Mouse (Mus musculus): ENCODE results near the gene Ctsw.
A peak's percentile ranks its signal among the peaks of the same experiment; 100 is the strongest.

The Ctsw gene

DNA sequence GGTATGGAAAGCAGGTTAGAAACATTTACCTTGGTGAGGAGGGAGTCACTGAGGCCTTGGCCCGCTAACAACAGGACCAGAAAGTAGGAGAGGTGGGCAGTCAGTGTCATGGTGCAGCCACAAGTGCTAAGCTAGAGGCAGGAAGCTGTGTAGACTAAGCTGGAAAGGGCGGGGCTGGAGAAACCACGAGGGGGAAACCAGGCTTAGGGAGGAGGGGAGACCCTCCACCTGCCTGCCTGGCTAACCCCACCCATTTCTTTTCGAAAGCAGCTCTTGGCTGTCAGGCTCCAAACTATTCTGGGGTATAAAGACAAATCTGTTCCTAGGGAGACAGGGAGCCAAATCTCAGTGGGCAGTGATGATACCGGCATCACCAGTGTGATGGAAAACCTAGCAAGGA is at the start of gene Ctsw:
Gene Ctsw (minus strand): TSS at position 134 of the 400 bp plus-strand sequence.
- DNase-seq = no peak

DNA sequence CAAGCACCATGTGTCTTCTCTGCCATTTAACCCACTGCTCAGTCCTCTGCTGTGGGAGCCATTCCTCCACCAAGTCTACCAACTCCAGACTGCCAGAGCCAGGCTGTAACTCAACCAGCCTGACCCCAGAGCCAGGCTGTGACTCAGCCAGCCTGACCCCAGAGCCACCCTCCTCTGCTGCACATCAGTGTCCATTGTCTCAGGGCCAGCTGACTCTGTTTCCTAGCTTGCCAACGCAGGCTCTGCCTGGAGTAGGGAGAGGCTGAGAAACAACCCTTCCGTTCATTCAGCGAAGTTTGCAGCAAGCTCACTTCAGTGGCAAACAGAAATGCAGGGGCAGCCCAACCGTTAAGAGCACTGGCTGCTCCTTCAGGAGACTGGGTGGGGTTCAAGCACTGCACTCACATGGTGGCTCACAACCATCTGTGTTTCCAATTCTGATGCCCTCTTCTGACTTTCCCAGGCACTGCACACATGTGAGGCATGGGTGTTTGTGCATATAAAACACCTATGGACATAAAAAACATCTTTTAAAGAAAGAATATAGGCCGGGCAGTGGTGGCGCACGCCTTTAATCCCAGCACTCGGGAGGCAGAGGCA is 48.7 kb upstream of the Ctsw start:
- no peak for DNase-seq

DNA sequence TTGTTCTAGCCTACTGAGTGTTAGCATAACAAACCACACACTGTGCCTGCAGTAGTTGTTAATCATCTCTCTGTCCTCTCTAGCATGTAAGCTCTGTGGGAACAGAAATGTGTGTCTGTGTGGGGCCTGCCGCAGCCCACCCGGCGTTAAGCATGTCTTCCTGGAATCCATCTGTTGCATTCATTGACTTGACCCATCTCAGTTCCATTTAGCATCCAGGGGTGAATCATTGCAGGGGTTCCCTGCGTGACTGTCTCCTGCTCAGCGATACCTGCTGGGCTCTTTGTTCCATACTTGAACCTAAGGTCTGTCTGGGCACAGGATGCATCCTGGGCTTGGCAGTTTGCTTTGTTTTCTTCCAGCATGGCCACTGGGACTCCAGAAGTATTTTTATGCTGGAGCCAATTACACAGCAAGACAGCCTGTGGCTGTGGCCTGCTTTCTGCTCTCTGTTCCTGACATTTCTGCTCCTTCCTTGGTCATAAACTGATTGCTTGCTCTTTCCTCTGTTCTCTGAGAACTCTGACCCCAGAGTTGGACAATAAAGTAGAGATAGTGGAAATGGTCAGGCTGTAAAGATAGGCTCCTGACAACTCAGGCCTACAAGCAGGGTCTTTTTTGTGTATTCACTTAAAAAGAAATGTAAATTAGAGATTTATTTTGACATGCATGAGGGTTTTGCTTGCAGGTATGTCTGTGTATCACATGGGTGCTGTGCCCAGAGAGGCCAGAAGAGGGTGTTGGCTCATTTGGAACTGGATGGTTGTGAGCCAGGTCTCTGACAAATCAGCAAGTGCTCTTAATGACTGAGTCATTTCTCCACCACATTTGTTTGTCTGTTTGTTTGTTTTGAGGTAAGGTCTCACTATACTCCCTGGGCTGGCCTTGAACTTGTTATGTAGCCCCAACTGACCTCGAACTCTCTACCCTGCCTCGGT is 47.8 kb upstream of the Ctsw start:
- DNase-seq = no peak

DNA sequence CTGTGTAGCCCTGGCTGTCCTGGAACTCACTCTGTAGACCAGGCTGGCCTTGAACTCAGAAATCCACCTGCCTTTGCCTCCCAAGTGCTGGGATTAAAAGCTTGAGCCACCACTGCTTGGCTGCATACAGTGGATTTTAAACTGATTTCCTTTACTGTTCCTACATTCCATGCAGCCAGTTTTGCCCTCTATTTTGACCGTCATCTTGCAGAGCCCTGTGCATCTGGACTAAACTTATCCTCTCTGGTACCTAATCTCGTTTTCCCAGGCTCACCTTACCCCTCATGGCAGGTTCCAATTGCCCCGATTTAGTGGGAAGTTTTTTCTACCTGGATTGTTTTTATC is 44.7 kb upstream of the Ctsw start:
- DNase-seq = no peak

DNA sequence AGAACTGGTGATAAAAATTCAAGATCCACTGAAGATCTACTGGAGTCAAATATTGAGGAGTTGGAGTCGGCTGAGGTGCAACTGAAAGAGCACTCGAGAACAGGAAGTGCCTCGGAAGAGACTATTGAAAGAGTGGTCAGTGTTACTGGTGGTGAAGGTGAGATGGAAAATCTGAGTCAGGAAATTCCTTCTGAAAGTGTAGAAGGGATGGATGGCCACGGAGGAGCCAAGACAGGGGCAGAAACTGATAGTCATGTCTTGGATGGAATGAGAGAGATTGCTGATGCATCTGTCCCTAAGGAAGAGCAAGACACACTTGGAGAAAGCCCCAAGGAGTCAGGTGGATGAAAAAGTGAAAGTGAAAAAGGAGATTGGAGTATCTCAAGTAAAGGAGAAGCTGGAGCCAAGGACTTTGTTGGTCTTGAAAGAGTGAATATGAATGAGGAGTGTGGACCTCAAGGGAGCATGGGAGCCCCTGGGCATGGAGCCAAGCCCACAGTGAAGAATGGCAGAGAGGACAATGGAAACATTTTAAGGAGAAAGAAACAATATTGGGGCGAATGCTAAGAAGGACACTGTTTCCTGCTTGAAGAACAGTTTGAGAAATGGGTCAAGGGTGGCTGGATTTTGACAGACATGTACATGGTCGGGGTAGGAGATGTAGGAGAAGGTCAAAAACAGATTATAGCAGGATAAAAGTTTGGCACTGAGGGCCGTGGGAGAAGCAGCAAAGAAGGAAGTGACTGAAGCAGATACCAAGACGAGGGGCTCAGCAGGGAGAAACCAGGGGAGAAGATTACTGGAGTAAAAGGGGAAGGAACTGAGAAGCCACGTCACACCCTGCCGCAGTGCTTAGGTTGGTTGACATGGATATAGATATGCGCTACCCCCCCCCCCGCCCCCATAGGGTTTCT is 44.0 kb upstream of the Ctsw start:
- DNase-seq = no peak

DNA sequence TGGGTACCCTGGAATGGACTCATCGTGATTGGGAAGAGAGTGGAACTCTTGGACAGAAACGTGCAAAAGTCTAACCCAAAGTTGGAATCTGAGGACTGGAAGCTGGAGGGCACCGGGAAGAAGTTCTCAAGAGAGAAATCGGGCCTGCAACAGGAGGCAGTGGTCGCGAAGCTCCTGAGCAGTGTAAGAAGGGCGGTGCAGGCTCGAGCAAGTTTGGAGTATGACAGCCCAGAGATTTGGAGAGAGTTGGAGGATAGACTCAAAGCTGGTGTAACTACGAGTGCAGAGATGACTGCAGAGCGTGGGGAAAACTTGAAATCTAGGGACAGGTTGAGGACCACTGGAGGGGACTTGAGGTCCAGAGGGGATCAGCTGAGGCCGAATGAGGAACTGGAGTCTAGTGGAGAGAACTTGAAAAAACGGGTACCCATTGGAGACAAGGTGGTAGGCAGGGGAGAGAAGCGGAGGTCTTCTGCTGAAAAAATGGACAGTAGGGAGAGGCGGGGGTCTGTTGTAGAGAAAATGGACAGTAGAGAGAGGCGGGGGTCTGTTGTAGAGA is 42.8 kb upstream of the Ctsw start:
- DNase-seq = no peak

DNA sequence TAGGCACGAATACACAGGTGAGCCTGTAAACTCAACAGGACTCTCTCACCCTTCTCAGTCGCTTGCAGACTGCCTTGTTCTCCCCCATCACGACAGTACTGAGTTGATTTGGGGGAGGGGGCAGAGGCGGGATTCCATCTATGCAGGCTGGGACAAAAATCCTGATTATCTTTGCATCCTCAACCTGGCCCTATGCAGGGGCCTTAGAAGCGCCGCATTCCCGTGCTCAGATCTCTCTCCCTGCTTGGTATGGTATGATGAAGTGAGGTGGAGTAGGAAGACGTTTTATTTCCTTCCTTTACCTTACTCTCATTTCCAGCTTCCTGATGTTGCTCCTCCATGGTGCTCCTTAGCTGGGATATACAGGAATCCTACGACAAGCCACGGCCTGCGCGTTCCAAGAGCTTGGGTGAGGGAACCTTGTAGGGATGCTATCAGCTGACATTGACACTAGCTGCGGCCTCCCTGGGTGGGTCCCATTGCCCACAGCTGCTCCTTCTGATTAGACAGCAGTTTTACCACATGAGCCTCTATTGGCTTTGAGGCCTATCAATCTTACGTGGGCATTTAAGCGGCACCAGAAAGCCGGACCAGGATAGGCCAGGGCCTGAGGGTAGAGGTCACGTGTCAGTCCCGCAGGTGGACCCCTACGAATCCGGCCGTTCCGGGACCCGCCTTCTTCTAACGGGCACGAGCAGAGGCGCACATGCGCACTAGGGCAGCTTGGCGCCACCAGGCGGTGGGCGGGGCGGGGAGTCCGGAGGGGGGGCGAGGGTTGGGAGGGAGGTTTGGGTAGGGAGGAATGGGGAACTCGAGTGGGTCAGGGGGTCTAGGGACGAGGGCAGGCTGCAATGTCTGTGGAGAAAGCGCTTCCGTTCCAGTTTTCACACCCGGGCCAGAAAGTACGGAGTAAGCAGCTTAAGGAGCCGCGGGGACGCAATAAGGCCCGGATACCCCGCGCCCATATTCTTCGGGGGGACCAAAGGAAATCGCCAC is 42.0 kb upstream of the Ctsw start, which contains the start of gene Snx32:
Gene Snx32 (minus strand): TSS at position 508 of the 996 bp plus-strand sequence.
- peak; percentile 100 for DNase-seq

DNA sequence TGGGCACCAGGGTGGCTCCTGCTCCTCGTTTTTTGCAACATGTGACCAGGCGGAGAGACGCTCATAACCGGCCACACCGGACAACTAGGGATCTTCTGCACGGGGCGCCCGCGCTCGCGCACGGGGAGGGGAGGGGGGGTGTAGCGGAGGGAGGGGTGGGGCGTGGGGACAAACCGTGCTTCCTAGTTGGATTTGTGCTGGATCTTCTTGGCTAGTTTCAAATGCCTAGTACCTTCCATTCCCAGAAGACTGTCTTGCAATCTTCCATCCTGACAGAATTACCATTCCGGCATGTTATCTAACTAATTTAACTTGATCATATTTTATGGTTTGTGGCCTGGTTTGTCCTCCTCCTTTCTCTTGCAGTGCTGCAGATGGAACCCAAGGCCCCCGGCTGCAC is 35.4 kb upstream of the Ctsw start, which contains the start of gene 1700020D05Rik:
Gene 1700020D05Rik (minus strand): TSS at position 101 of the 400 bp plus-strand sequence.
- DNase-seq = no peak

DNA sequence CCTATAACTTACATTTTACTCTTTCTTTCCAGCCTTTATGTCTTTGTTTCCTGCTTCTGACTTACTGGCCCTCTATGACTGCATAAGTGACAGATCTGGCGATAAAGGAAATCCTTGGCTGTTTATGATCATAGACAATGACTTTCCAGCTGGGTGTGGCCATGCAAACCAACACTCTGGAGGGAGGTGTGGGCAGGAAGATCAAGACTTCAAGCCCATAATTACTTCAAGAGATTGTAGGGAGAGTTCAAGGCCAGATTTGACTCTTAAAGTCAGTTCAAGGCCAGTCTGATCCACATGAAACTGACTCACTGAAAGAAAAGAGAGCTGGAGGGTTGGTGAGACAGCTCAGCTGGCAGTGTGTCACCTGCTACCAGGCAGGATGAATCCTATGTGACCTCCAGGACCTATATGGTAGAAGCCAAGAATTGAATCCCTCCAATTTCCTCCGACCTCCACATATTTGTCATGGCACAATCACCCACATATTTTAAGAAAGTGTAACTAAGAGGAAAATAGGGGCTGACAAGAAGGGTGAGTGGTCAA is 32.1 kb upstream of the Ctsw start:
- DNase-seq = no peak

DNA sequence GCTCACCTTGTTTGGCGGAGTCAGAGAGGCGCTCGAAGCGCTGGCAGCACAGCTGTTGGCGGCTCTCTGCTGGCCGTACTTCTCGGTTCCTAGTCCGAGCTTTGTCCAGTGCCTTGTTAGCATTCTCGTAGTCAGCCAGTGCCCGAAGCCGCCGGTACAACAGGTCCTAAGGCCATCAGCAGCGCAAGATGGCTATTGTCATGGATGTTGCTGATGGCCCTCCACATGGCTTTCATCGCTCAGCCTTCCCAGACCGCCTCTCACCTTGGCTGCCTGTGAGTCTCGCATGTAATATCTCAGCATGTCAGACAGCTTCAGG is 27.7 kb upstream of the Ctsw start:
- no peak for DNase-seq

DNA sequence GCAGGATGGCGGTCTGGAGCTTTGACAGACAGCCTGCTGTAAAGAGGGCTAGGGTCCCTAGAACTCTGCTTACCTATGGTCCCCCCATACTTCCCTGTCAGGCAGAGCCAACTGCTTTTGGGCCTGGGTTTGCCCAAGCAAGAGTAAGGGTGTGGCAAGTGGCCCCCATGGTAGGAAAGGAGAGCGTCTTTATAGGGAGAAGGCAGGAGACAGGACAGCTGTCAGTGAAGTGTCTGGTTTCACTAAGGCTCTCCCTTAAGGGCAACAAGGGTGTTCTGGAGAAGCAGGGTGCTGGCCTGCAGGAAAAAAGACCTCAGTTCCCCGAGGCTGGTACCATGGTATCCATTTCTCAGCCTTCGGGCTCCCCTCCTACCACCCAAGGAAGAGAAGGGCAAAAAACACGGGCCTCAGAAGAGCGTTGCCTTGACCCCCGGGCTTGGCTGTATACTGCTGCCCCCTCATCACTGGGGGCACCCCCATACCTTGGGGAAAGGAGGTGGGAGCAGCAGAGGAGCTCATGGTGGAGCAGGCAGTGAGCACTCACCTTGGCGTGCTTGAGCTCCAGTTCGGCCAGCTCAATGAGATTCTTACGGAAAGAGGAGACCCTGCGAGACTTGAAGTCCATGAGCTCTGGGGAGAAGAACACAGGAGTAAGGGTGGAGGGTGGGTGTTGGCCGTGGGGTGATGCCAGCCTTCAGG is 27.2 kb upstream of the Ctsw start:
- no peak for DNase-seq

DNA sequence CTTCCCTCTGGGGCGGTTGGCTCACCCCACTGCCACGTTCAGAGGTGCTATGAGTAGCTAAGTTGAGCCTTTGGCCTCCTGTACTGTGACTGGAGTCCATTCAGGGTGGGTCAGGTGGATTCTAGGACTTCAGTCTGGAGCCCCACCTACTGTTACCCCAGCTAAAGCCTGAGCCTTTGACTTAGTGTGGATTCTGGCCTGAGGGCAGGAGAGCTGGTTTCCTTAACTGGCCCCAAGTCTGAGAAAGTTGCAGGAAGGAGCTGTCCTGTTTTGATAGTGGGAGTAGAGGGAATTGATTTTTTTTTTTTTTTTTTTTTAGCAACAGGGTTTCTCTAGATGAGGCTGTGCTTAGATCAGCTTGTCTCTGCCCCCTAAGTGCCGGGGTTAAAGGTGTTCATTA is 26.0 kb upstream of the Ctsw start:
- DNase-seq = no peak

DNA sequence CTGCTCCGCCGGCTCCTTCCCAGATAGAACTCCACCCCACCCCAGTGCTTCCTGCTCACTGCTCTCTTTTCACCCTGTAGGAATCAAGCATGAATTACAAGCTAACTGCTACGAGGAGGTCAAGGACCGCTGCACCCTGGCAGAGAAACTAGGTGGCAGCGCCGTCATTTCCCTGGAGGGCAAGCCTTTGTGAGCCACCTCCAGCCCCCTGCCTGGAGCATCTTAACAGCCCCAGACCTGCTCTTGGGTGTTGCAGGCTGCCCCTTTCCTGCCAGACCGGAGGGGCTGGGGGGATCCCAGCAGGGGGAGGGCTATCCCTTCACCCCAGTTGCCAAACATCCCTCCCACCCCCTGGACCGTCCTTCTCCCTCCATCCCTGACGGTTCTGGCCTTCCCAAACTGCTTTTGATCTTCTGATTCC is 25.0 kb upstream of the Ctsw start:
- DNase-seq = peak; percentile 54

DNA sequence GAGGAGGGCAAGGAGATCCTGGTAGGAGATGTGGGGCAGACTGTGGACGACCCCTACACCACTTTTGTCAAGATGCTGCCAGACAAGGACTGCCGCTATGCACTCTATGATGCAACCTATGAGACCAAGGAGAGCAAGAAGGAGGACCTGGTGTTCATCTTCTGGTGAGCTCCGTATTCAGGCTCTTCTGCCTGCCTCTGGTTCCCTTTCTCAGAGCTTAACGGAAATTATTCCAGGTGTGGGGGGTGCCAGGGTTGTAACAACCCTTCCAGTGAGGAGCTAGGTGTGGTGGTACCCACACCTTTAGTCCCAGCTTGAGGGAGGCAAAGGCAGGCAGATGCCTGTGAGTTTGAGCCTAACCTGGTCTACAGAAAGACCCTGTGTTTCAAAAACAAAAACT is 24.3 kb upstream of the Ctsw start:
- peak; percentile 47 for DNase-seq

DNA sequence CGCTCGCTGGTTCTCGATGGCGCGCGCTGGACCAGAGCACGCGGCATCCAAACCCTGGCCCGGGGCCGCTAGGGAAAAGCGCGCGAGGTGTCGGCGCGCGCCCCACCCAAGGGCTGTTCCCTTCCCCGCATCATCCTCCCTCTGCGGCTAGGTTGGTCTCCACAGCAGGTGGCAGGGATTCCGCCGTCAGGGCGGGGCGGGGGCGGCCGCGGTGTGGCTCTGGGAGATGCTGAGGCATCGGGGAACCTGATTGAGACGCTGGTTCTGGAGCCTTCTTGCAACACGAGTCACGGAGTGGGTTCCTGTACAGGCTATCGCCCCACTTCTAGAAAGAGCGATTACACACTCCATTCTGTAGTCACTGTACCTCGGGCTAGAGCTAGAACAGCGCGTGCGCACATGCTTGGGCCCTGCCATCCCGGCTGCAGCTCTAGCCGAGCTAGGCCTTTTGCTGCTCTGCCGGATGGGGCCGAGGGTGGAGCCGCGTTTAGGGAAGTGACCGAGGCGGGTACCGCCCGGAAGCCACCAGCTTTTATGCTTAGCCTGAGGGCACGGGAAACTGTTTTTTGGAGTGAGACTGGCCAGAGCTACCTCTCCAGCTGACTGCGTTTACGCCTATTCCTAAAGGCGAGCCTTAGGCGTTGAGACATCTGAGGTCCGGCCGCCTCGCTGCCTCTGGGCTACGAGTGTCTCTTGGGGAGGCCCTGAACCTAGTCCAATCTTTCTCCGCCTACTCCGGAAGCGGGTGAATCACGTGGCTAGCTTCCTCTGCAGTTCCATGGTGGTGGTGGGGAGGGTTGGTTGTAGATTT is 22.8 kb upstream of the Ctsw start:
- peak; percentile 84 for DNase-seq

DNA sequence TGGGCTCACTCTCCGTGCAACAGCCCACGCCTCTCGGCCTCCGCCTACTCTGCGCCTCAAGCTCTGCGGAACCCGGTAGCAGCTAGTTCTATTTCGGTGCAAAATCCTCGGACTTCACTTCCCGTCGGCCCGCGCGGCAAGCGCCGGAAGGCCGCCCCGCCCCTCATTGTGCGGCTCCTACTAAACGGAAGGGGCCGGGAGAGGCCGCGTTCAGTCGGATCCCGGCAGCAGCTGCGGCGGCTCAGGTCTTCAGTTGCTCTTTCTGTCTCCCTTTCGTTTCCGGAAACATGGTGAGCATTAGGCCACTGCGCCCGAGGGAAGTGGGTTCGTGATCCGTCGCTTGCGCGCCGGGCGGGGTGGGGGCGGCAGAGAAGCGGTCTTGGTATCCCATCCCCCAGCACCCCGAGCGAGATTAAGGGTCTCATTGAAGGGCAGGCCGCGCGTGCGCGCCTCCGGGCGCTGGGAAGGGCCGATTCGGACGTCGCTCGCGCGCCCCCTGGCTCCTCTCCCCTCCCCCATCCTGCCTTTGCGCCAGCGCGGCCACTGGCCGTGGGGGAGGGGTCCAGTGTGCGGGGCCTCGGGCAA is 22.1 kb upstream of the Ctsw start, which contains the start of gene Cfl1:
Gene Cfl1 (plus strand): TSS at position 143 of the 585 bp plus-strand sequence.
- peak; percentile 94 for DNase-seq

DNA sequence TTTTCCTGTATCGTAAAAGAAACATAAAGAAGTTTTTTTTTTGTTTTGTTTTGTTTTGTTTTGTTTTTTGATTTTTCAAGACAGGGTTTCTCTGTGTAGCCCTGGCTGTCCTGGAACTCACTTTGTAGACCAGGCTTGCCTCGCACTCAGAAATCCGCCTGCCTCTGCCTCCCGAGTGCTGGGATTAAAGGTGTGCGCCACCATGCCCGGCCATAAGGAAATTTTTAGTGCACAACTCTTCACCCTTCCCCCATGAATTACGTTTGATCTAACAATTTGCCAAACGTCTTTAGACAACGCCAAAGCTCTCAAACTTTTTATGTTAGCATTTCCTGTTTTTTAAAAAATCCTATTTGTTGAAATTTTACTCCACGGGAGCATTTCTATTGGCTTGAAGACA is 21.4 kb upstream of the Ctsw start:
- DNase-seq = peak; percentile 68

DNA sequence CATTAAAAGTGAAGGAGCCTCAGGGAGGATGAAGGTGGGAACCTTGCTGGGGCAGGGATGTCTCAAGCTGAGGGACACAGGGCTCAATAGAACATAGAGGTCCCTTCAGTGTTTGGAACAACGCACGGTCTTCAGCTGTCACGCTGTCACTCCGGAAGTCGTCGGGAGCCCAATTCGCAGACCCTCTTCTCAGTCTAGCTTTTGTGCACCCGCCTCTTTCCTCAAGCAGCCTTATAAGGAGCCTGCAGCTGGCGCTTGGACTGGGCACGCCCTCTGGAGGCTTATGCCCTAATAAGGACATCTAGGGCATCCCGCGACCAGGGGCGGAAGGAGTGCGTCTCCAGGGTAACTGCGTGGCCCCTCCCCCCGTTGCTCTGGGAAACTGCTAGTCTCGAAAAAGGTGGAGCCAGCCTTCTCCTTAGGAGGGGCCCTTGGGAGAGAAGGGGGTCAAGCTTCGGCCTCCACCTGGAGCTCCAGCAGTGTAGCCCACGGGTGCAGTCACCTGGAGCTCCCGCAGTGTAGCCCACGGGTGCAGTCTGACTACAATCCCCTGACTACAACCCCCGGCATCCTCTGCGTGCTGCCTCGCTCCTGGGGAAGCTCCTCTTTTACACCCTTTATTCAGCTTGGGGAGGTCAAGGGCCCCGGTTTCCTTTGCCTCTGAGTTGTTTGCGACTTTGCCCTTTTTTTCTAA is 20.7 kb upstream of the Ctsw start:
- DNase-seq = peak; percentile 96

Measured in cerebellum, adult 9-10 months (tissue).